Mouse (Mus musculus) lung, postnatal 25 days (tissue): ENCODE results near the gene Nek5.
"Not testable (repeated sequence)": the region's sequence is repeated elsewhere in the genome, so short reads cannot be mapped to it uniquely, and the experiment has no call there.

ENCODE experiments used
- DNase-seq: peaks from one replicate; pipeline ENCODE4 v3.0.0; 2022; ENCODE audit warnings: low spot score

Gene Nek5

GRCm38 (mm10) chr8:22124220-22125152 lies at the start of gene Nek5:
Nek5 (minus strand) TSS chr8:22125053.
- peak; percentile 28 for DNase-seq

- DNase-seq = no peak
These were observed 44.3 kb upstream of the Nek5 start for GRCm38 (mm10) chr8:22169167-22169566.

- peak; percentile 83 for DNase-seq
These were observed 41.3 kb upstream of the Nek5 start, which contains the start of gene Nek3 for GRCm38 (mm10) chr8:22166080-22166603. Nek3 (minus strand) TSS chr8:22166435.

- no peak for DNase-seq
These were observed 40.6 kb upstream of the Nek5 start for GRCm38 (mm10) chr8:22165251-22166079.

GRCm38 (mm10) chr8:22164431-22164830 lies 39.6 kb upstream of the Nek5 start:
- no peak for DNase-seq

- no peak for DNase-seq
These were observed 37.4 kb upstream of the Nek5 start for GRCm38 (mm10) chr8:22162206-22162605.

GRCm38 (mm10) chr8:22150345-22150663 lies 25.5 kb upstream of the Nek5 start:
- DNase-seq = no peak

GRCm38 (mm10) chr8:22149643-22150344 lies 24.9 kb upstream of the Nek5 start:
- no peak for DNase-seq

- DNase-seq = no peak
These were observed 23.5 kb upstream of the Nek5 start for GRCm38 (mm10) chr8:22148367-22148740.

- DNase-seq = no peak
These were observed 23.0 kb upstream of the Nek5 start for GRCm38 (mm10) chr8:22147706-22148366.

GRCm38 (mm10) chr8:22145831-22146230 lies 21.0 kb upstream of the Nek5 start:
- DNase-seq = no peak

- DNase-seq = no peak
These were observed 19.1 kb upstream of the Nek5 start for GRCm38 (mm10) chr8:22143764-22144491.

- no peak for DNase-seq
These were observed 17.7 kb upstream of the Nek5 start for GRCm38 (mm10) chr8:22142592-22142991.

- DNase-seq = no peak
These were observed 17.1 kb upstream of the Nek5 start for GRCm38 (mm10) chr8:22141836-22142385.

- not testable (repeated sequence) for DNase-seq
These were observed 11.6 kb upstream of the Nek5 start for GRCm38 (mm10) chr8:22136462-22136861.

- DNase-seq = no peak
These were observed 9.9 kb upstream of the Nek5 start for GRCm38 (mm10) chr8:22134750-22135135.

GRCm38 (mm10) chr8:22134078-22134749 lies 9.4 kb upstream of the Nek5 start:
- DNase-seq = no peak

- no peak for DNase-seq
These were observed 7.2 kb upstream of the Nek5 start for GRCm38 (mm10) chr8:22132062-22132461.

- no peak for DNase-seq
These were observed 17.8 kb downstream of the Nek5 start for GRCm38 (mm10) chr8:22107020-22107419.

- DNase-seq = no peak
These were observed 33.3 kb downstream of the Nek5 start for GRCm38 (mm10) chr8:22091568-22091967.
